Comparison of ENCODE assay signal across 8 mouse cellular contexts in the genomic region with DNA sequence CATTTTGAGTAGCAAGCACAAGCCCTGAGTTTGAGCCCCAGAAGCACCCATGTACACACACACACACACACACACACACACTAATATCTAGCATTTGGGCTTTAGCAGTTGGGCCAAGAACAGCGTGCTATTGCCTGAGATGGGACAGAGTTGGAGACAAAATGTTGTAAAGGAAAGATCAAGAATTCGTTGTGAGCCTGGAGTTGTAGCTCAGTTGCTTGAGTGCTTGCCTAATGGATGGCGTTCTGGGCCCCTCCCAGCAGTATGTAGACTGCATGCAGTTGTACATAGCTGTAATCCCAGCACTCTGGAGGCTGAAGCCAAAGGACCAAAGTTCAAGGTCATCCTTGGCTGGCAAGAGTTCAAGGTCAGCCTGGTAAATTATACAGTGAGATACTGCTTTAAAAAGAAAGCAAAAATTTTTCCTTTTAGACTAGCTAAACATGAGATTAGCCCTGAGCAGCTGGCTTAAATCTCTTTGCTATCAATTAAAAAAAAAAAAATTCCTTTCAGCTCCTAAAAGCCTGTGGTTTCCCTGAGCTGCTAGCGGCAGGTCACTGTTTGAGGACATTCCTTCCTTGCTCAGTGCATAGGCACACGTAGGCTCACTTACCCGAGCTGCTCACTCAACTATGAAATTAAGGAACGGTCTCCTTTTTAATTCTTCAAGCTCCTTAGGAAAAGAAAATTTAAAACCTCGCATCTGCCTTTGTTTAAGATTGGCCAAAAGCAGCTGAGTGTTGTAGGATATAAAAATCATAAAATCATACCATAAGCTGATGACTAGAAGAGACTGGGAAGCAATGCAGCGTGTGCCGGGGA.
DNase-seq lines count a peak whose midpoint lies in the region; ATAC-seq and TF ChIP-seq lines count a peak whose summit lies in the region.

No protein-coding gene starts in this region.

- peaks cover 63% of the 10 kb centered on the region for H3K4me1 ChIP-seq in embryonic facial prominence, embryonic 14.5 days (ENCODE audit: control insufficient read depth, insufficient read depth, low read length)
- peaks cover 62% of the 10 kb centered on the region for H3K4me1 ChIP-seq in kidney, embryonic 14.5 days (ENCODE audit: control insufficient read depth, insufficient read depth, low read length)
- H3K4me1 ChIP-seq in neural tube, embryonic 15.5 days, result peaks cover 58% of the 10 kb centered on the region

- peak overlapping the region; percentile 2; the same call in 1 of the 2 replicates for H3K4me3 ChIP-seq in layer of hippocampus, adult 2 months
- H3K4me3 ChIP-seq in embryonic facial prominence, embryonic 14.5 days (ENCODE audit: low read depth, low read length), result no peak overlapping the region
- H3K4me3 ChIP-seq in kidney, embryonic 14.5 days (ENCODE audit: low read length), result no peak overlapping the region; the same call in 1 of the 2 replicates
- H3K4me3 ChIP-seq in neural tube, embryonic 15.5 days (replicated peaks), result no peak overlapping the region

- no peaks in the 10 kb centered on the region for H3K27me3 ChIP-seq in embryonic facial prominence, embryonic 14.5 days (replicated peaks; ENCODE audit: control insufficient read depth, insufficient read depth, low read length)
- no peaks in the 10 kb centered on the region for H3K27me3 ChIP-seq in kidney, embryonic 14.5 days (ENCODE audit: control insufficient read depth, insufficient read depth, low read length)
- no peaks in the 10 kb centered on the region for H3K27me3 ChIP-seq in neural tube, embryonic 15.5 days (replicated peaks)

- TF ChIP-seq CTCF in layer of hippocampus, adult 2 months (conservative IDR thresholded peaks at IDR 0.05), result no peak

- peak overlapping the region; percentile 31 for H3K4me2 ChIP-seq in embryonic facial prominence, embryonic 14.5 days (ENCODE audit: low read depth, low read length)
- H3K4me2 ChIP-seq in kidney, embryonic 14.5 days (replicated peaks; ENCODE audit: low read depth, low read length), result peak overlapping the region; percentile 25
- H3K4me2 ChIP-seq in neural tube, embryonic 15.5 days, result peak overlapping the region; percentile 34

- H3K9me3 ChIP-seq in embryonic facial prominence, embryonic 14.5 days (ENCODE audit: control insufficient read depth, low read length), result no peaks in the 10 kb centered on the region
- no peaks in the 10 kb centered on the region for H3K9me3 ChIP-seq in kidney, embryonic 14.5 days (ENCODE audit: control insufficient read depth, low read length)
- no peaks in the 10 kb centered on the region for H3K9me3 ChIP-seq in neural tube, embryonic 15.5 days (replicated peaks)

- WGBS in embryonic facial prominence, embryonic 14.5 days, result 22% methylated on average over 10 of the region's 10 CpGs
- WGBS in kidney, embryonic 14.5 days, result 22% methylated on average over 10 of the region's 10 CpGs
- WGBS in neural tube, embryonic 15.5 days, result 46% methylated on average over 10 of the region's 10 CpGs

- no peak for DNase-seq in layer of hippocampus, adult 2 months (ENCODE audit: low spot score in 2 of 2)
- no peak for DNase-seq in layer of hippocampus, postnatal 36 days
- peak; percentile 77 for DNase-seq in embryonic facial prominence, embryonic 14.5 days (ENCODE audit: low spot score)
- no peak for DNase-seq in spleen, postnatal 4 days (ENCODE audit: low spot score in 2 of 2)
- DNase-seq in urinary bladder, postnatal 10 days (ENCODE audit: low spot score), result no peak
- no peak for DNase-seq in urinary bladder, adult 2 months (ENCODE audit: low spot score)

- 0 out of 2 replicates have a peak, but pooled peaks have one; percentile 23 for ATAC-seq in embryonic facial prominence, embryonic 14.5 days (ENCODE audit: low read depth)
- no peak for ATAC-seq in kidney, embryonic 14.5 days (ENCODE audit: low FRiP score, low TSS enrichment)
- no peak for ATAC-seq in neural tube, embryonic 15.5 days (ENCODE audit: low FRiP score)

- H3K36me3 ChIP-seq in embryonic facial prominence, embryonic 14.5 days (ENCODE audit: control insufficient read depth, insufficient read depth, low read length), result no peaks in the 10 kb centered on the region
- no peaks in the 10 kb centered on the region for H3K36me3 ChIP-seq in kidney, embryonic 14.5 days (ENCODE audit: control insufficient read depth, insufficient read depth, low read length)
- H3K36me3 ChIP-seq in neural tube, embryonic 15.5 days, result no peaks in the 10 kb centered on the region; the same call in 1 of the 2 replicates

- peak overlapping the region; percentile 37 for H3K27ac ChIP-seq in layer of hippocampus, adult 2 months
- peak overlapping the region; percentile 36 for H3K27ac ChIP-seq in embryonic facial prominence, embryonic 14.5 days (replicated peaks; ENCODE audit: low read depth, low read length)
- H3K27ac ChIP-seq in kidney, embryonic 14.5 days (ENCODE audit: low read depth, low read length), result peak overlapping the region; percentile 53
- H3K27ac ChIP-seq in neural tube, embryonic 15.5 days (replicated peaks), result peak overlapping the region; percentile 71

- no peak overlapping the region for H3K9ac ChIP-seq in embryonic facial prominence, embryonic 14.5 days (ENCODE audit: low read depth, low read length)
- H3K9ac ChIP-seq in kidney, embryonic 14.5 days (ENCODE audit: low read depth, low read length), result no peak overlapping the region
- no peak overlapping the region for H3K9ac ChIP-seq in neural tube, embryonic 15.5 days (replicated peaks)
